Mouse (Mus musculus) bone marrow, adult 2 months (tissue): Measurements from ENCODE around the gene Stim2.

Experiments used
- CTCF ChIP-seq: fragments of 200-500 bp; IDR thresholded peaks from 2 replicates; pipeline ENCODE4 v1.5.1; 2011; ENCODE audit warnings: low read length, control low read depth; ENCODE audit not compliant: control insufficient read depth, insufficient read depth
- POLR2A ChIP-seq: fragments of 200-500 bp; IDR thresholded peaks from 2 replicates; pipeline ENCODE4 v1.6.1; 2011; ENCODE audit warnings: low read depth, mild to moderate bottlenecking, control low read depth, low read length, borderline replicate concordance; ENCODE audit not compliant: control insufficient read depth

DNA sequence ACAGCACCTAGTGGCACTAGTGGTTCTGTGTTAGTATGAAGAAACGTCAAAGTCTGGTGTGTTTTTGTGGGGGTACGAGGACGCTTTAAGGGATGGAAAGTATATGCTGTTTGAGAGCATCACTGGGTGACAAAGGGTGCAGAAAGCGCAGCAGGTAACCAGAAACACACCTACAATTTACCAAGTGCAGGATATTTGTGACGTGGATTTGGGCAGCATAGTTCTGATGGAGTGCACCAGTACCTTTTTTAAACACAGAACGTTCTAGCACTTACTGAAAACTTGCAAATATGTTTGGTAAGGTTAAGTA is 1.1 kb downstream of the Stim2 start:
- TF ChIP-seq POLR2A: no peak
- TF ChIP-seq CTCF: no peak
